ENCODE assay signal across 32 mouse cellular contexts in genomic region chr2:162939562-162939961, GRCm38 (mm10). TPM values are rescaled to one million over a fixed set of nuclear protein-coding genes. Genes with fewer than 3 reads are reported as not detected.
DNase-seq lines count a peak whose midpoint lies in the region; ATAC-seq and TF ChIP-seq lines count a peak whose summit lies in the region.
"Had no signal": no experiment of that assay in that cellular context is flagged by ENCODE, and none has a peak within 500 bp of the region (broad histone marks: within the 10 kb centered on the region; RNA-seq: fewer than 3 reads in every experiment).

No protein-coding gene starts in this region.

- no peak overlapping the region for H3K9ac ChIP-seq in liver, postnatal 0 days (replicated peaks)
- H3K9ac ChIP-seq in liver, embryonic 11.5 days (ENCODE audit: low read depth, low read length) = no peak overlapping the region
- H3K9ac ChIP-seq in MEL (ENCODE audit: control insufficient read depth, low read depth, low read length, poor library complexity, severe bottlenecking) = no peak overlapping the region
- H3K9ac ChIP-seq in midbrain, postnatal 0 days (replicated peaks; ENCODE audit: low read length, poor library complexity, severe bottlenecking) = no peak overlapping the region
- H3K9ac ChIP-seq: embryonic facial prominence, embryonic 13.5 days; forebrain, embryonic 12.5 days; forebrain, embryonic 15.5 days; heart, embryonic 13.5 days; hindbrain, embryonic 14.5 days had no signal

- TF ChIP-seq POLR2A in MEL (IDR thresholded peaks at IDR 0.05; ENCODE audit: control insufficient read depth in 1 of 2, insufficient read depth in 1 of 2, low read depth in 1 of 2, low read length in 2 of 2, poor library complexity in 1 of 2) = no peak; a peak in 1 of 4 replicates

- peaks cover 54% of the 10 kb centered on the region for H3K36me3 ChIP-seq in liver, postnatal 0 days (replicated peaks; ENCODE audit: insufficient read depth, low read length)
- peaks cover 18% of the 10 kb centered on the region for H3K36me3 ChIP-seq in liver, embryonic 11.5 days (ENCODE audit: control insufficient read depth, insufficient read depth, low read length)
- H3K36me3 ChIP-seq in MEL (ENCODE audit: control insufficient read depth in 1 of 2, insufficient read depth in 2 of 2, low read length in 2 of 2) = peaks cover 17 to 31% of the 10 kb centered on the region in 2 experiments
- peaks cover 34% of the 10 kb centered on the region for H3K36me3 ChIP-seq in midbrain, postnatal 0 days (ENCODE audit: insufficient read depth, low read length)

- WGBS in liver, postnatal 0 days (ENCODE audit: insufficient replicate concordance) = 29% methylated on average over 1 of the region's 1 CpGs
- WGBS in liver, embryonic 11.5 days = 75% methylated on average over 1 of the region's 1 CpGs
- WGBS in midbrain, postnatal 0 days = 82% methylated on average over 1 of the region's 1 CpGs

- peak overlapping the region; percentile 45 for H3K27ac ChIP-seq in liver, postnatal 0 days (ENCODE audit: low read depth)
- no peak overlapping the region for H3K27ac ChIP-seq in liver, embryonic 11.5 days (ENCODE audit: low read depth, low read length)
- no peak overlapping the region for H3K27ac ChIP-seq in MEL (ENCODE audit: control insufficient read depth, low read depth, low read length)
- no peak overlapping the region for H3K27ac ChIP-seq in gastrocnemius, adult 2 months
- H3K27ac ChIP-seq in midbrain, postnatal 0 days (ENCODE audit: low read depth, low read length) = no peak overlapping the region
- H3K27ac ChIP-seq: embryonic facial prominence, embryonic 10.5 days; embryonic facial prominence, embryonic 13.5 days; forebrain, embryonic 12.5 days; forebrain, embryonic 15.5 days; heart, embryonic 13.5 days; hindbrain, embryonic 14.5 days; hindbrain, postnatal 0 days had no signal

- no peaks in the 10 kb centered on the region for H3K9me3 ChIP-seq in liver, postnatal 0 days (ENCODE audit: low read length)
- H3K9me3 ChIP-seq in liver, embryonic 11.5 days (ENCODE audit: control insufficient read depth, low read length) = no peaks in the 10 kb centered on the region
- no peaks in the 10 kb centered on the region for H3K9me3 ChIP-seq in MEL (replicated peaks; ENCODE audit: insufficient read depth, low read length)
- no peaks in the 10 kb centered on the region for H3K9me3 ChIP-seq in midbrain, postnatal 0 days (ENCODE audit: low read length)
- H3K9me3 ChIP-seq: embryonic facial prominence, embryonic 10.5 days; embryonic facial prominence, embryonic 13.5 days; forebrain, embryonic 12.5 days; forebrain, embryonic 15.5 days; heart, embryonic 13.5 days had no signal

- H3K4me2 ChIP-seq in liver, postnatal 0 days (ENCODE audit: low read depth, low read length) = no peak overlapping the region
- H3K4me2 ChIP-seq in liver, embryonic 11.5 days = no peak overlapping the region
- H3K4me2 ChIP-seq in midbrain, postnatal 0 days (ENCODE audit: low read depth, low read length, poor library complexity, severe bottlenecking) = no peak overlapping the region
- H3K4me2 ChIP-seq: embryonic facial prominence, embryonic 13.5 days; forebrain, embryonic 12.5 days; forebrain, embryonic 15.5 days; heart, embryonic 13.5 days; hindbrain, embryonic 14.5 days had no signal

- H3K79me2 ChIP-seq in MEL (ENCODE audit: control insufficient read depth, insufficient read depth, low read length, poor library complexity) = no peaks in the 10 kb centered on the region

- no peak for DNase-seq in liver, postnatal 0 days
- no peak for DNase-seq in liver, embryonic 11.5 days (ENCODE audit: low spot score)
- DNase-seq in MEL (ENCODE audit: low read depth, low spot score) (peak; percentile 36), adipocyte (ENCODE audit: low spot score) (peak; percentile 48)
- DNase-seq in gastrocnemius, adult 2 months = no peak
- no peak for DNase-seq in midbrain, postnatal 0 days (ENCODE audit: low spot score)
- DNase-seq: adrenal gland, postnatal 10 days; adrenal gland, postnatal 36 days; cerebellum, adult 11 months; cerebellum, adult 2 months; cerebellum, postnatal 10 days; cerebellum, postnatal 36 days; embryo, embryonic 11 days; gastrocnemius, postnatal 14 days; heart, adult 18-20 months; heart, postnatal 14 days; heart, postnatal 4 days had no signal

- H3K4me3 ChIP-seq in liver, postnatal 0 days (ENCODE audit: low read depth, low read length) = no peak overlapping the region
- H3K4me3 ChIP-seq in liver, embryonic 11.5 days (ENCODE audit: low read depth, low read length) = no peak overlapping the region
- no peak overlapping the region for H3K4me3 ChIP-seq in MEL (ENCODE audit: control insufficient read depth in 1 of 2, insufficient read depth in 1 of 2, low read depth in 2 of 2, low read length in 2 of 2)
- H3K4me3 ChIP-seq in gastrocnemius, adult 2 months = no peak overlapping the region
- H3K4me3 ChIP-seq in midbrain, postnatal 0 days (ENCODE audit: low read depth, low read length) = no peak overlapping the region
- H3K4me3 ChIP-seq: embryonic facial prominence, embryonic 10.5 days; embryonic facial prominence, embryonic 13.5 days; erythroblast, embryonic 14.5 days; forebrain, embryonic 12.5 days; forebrain, embryonic 15.5 days; heart, embryonic 13.5 days had no signal

- no peak for TF ChIP-seq CTCF in liver, postnatal 0 days (IDR thresholded peaks at IDR 0.05; ENCODE audit: low read depth)
- no peak for TF ChIP-seq CTCF in MEL (IDR thresholded peaks at IDR 0.05 in 2 of 3, conservative IDR thresholded peaks at IDR 0.05 in 1 of 3; ENCODE audit: control insufficient read depth in 1 of 3, insufficient read depth in 1 of 3, low read depth in 2 of 3, low read length in 3 of 3, poor library complexity in 1 of 3, severe bottlenecking in 1 of 3)
- no peak for TF ChIP-seq CTCF in gastrocnemius, adult 2 months (IDR thresholded peaks at IDR 0.05)
- no peak for TF ChIP-seq CTCF in midbrain, postnatal 0 days (IDR thresholded peaks at IDR 0.05)

- peak; percentile 74 for ATAC-seq in liver, postnatal 0 days
- ATAC-seq in liver, embryonic 11.5 days (replicated peaks; ENCODE audit: low FRiP score) = no peak
- 0 out of 2 replicates have a peak, but pooled peaks have one; percentile 33 for ATAC-seq in megakaryocyte, adult 5-6 weeks (ENCODE audit: poor library complexity, severe bottlenecking)
- ATAC-seq in midbrain, postnatal 0 days (ENCODE audit: low FRiP score) = no peak
- ATAC-seq: activated CD4-positive, CD25-positive, alpha-beta regulatory T cell, adult 4 months; CD4-positive, CD25-positive, alpha-beta regulatory T cell, adult 4 months; forebrain, embryonic 15.5 days; hindbrain, postnatal 0 days; inflammation-experienced regulatory T-cells, adult 6 months had no signal

- no peak for TF ChIP-seq RAD21 in MEL (IDR thresholded peaks at IDR 0.05; ENCODE audit: low read depth, low read length)

- intact Hi-C loops in gastrocnemius, adult 2 months (cut with DNase I) = loop anchor here (10.0 kb wide), 1 partner anchor 1835 kb away; the partner anchor contains the start of gene Chd6

- peaks cover 25% of the 10 kb centered on the region for H3K4me1 ChIP-seq in liver, postnatal 0 days (ENCODE audit: insufficient read depth)
- H3K4me1 ChIP-seq in liver, embryonic 11.5 days (replicated peaks; ENCODE audit: control insufficient read depth, insufficient read depth, low read length) = 0 out of 2 replicates have a peak, but pooled peaks cover 2% of the 10 kb centered on the region
- peaks cover 0 to 2% of the 10 kb centered on the region in 2 experiments; a peak in 1 of 4 replicates for H3K4me1 ChIP-seq in MEL (ENCODE audit: control insufficient read depth in 1 of 2, insufficient read depth in 2 of 2, low read length in 2 of 2)
- H3K4me1 ChIP-seq in midbrain, postnatal 0 days (ENCODE audit: insufficient read depth, low read length) = peaks cover 6% of the 10 kb centered on the region

- H3K27me3 ChIP-seq in liver, postnatal 0 days (ENCODE audit: insufficient read depth, low read length) = peaks cover 9% of the 10 kb centered on the region
- H3K27me3 ChIP-seq in liver, embryonic 11.5 days (replicated peaks; ENCODE audit: control insufficient read depth, insufficient read depth, low read length) = peaks cover 24% of the 10 kb centered on the region
- no peaks in the 10 kb centered on the region for H3K27me3 ChIP-seq in MEL (ENCODE audit: control insufficient read depth in 1 of 2, insufficient read depth in 2 of 2, low read length in 2 of 2)
- no peaks in the 10 kb centered on the region for H3K27me3 ChIP-seq in midbrain, postnatal 0 days (ENCODE audit: insufficient read depth, low read length)
- H3K27me3 ChIP-seq: forebrain, embryonic 15.5 days had no signal

- TF ChIP-seq EP300 in liver, postnatal 0 days (IDR thresholded peaks at IDR 0.05; ENCODE audit: low read depth) = peak; percentile 42; the same call in 1 of the 2 replicates
- no peak for TF ChIP-seq EP300 in MEL (IDR thresholded peaks at IDR 0.05; ENCODE audit: low read depth in 1 of 2, low read length in 2 of 2)

RNA-seq across cellular contexts. Expression of gene L3mbtl1, which starts 3.7 kb away (rescaled TPM):
- 0.06 TPM in 1 of 2 replicates, not detected in the other for polyA plus RNA-seq in liver, postnatal 0 days (2015; fragmentation: Nextera tagmentation; extraction: Ambion mirVana)
- 0.05 and 0.08 TPM in 2 replicates for polyA plus RNA-seq in liver, embryonic 11.5 days (2014; fragmentation: Nextera tagmentation; extraction: Ambion mirVana)
- total RNA-seq in MEL (2012; rRNA removed) = 0.04 and 0.20 TPM in 2 replicates
- under 1 TPM in 1 of 2 experiments, not detected in 1; 0.31 TPM for polyA plus RNA-seq in MEL (2012; ENCODE audit: insufficient read depth in 1 of 2, insufficient read length in 2 of 2, low read depth in 1 of 2, low replicate concordance in 2 of 2, missing spikeins in 1 of 2)
- 0.04 and 0.27 TPM in 2 replicates for total RNA-seq in megakaryocyte, adult 5-6 weeks (2015)
- 0.16 TPM in 1 of 2 replicates, not detected in the other for total RNA-seq in megakaryocyte, adult 5-6 weeks (2017)
- not detected for total RNA-seq in gastrocnemius, adult 2 months (2021)
- total RNA-seq in midbrain, postnatal 0 days (2014; rRNA removed) = 16.9 and 21.1 TPM in 2 replicates
- 10.2 and 11.9 TPM in 2 replicates for polyA plus RNA-seq in midbrain, postnatal 0 days (2015; fragmentation: Nextera tagmentation; extraction: Ambion mirVana)
- total RNA-seq: adrenal gland, postnatal 36 days; gastrocnemius, adult 18-20 months; gastrocnemius, postnatal 14 days; heart, adult 18-20 months; heart, postnatal 4 days had no signal
- polyA plus RNA-seq: erythroblast, embryonic 14.5 days had no signal

RNA-seq across cellular contexts. Expression of gene Srsf6, which starts 8.2 kb away (rescaled TPM):
- 50.5 and 56.3 TPM in 2 replicates for polyA plus RNA-seq in liver, postnatal 0 days (2015; fragmentation: Nextera tagmentation; extraction: Ambion mirVana)
- 240 and 261 TPM in 2 replicates for polyA plus RNA-seq in liver, embryonic 11.5 days (2014; fragmentation: Nextera tagmentation; extraction: Ambion mirVana)
- total RNA-seq in MEL (2012; rRNA removed) = 155 and 173 TPM in 2 replicates
- 100 to 1,000 TPM in 1 of 2 experiments, 10 to 100 TPM in 1; 69.2 to 284 TPM for polyA plus RNA-seq in MEL (2012; ENCODE audit: insufficient read depth in 1 of 2, insufficient read length in 2 of 2, low read depth in 1 of 2, low replicate concordance in 2 of 2, missing spikeins in 1 of 2)
- 118 and 120 TPM in 2 replicates for total RNA-seq in megakaryocyte, adult 5-6 weeks (2015)
- total RNA-seq in megakaryocyte, adult 5-6 weeks (2017) = 111 and 123 TPM in 2 replicates
- 10 to 100 TPM; 45.6 to 46.1 TPM for total RNA-seq in gastrocnemius, adult 2 months (2021)
- 101 and 138 TPM in 2 replicates for total RNA-seq in midbrain, postnatal 0 days (2014; rRNA removed)
- 134 and 135 TPM in 2 replicates for polyA plus RNA-seq in midbrain, postnatal 0 days (2015; fragmentation: Nextera tagmentation; extraction: Ambion mirVana)

RNA-seq across cellular contexts. Expression of gene Sgk2, which starts 47.6 kb away (rescaled TPM):
- polyA plus RNA-seq in liver, postnatal 0 days (2015; fragmentation: Nextera tagmentation; extraction: Ambion mirVana) = 9.4 and 14.0 TPM in 2 replicates
- polyA plus RNA-seq in liver, embryonic 11.5 days (2014; fragmentation: Nextera tagmentation; extraction: Ambion mirVana) = 2.8 and 3.3 TPM in 2 replicates
- total RNA-seq in MEL (2012; rRNA removed) = not detected in 2 replicates
- not detected for polyA plus RNA-seq in MEL (2012; ENCODE audit: insufficient read depth in 1 of 2, insufficient read length in 2 of 2, low read depth in 1 of 2, low replicate concordance in 2 of 2, missing spikeins in 1 of 2)
- not detected in 2 replicates for total RNA-seq in megakaryocyte, adult 5-6 weeks (2015)
- not detected in 2 replicates for total RNA-seq in megakaryocyte, adult 5-6 weeks (2017)
- total RNA-seq in gastrocnemius, adult 2 months (2021) = not detected
- total RNA-seq in midbrain, postnatal 0 days (2014; rRNA removed) = 0.14 TPM in 1 of 2 replicates, not detected in the other
- polyA plus RNA-seq in midbrain, postnatal 0 days (2015; fragmentation: Nextera tagmentation; extraction: Ambion mirVana) = not detected in 2 replicates
- total RNA-seq: gastrocnemius, adult 18-20 months; gastrocnemius, postnatal 14 days; gastrocnemius, postnatal 4 days; heart, adult 18-20 months; heart, postnatal 4 days had no signal
- polyA plus RNA-seq: CD4-positive, CD25-positive, alpha-beta regulatory T cell, adult 4 months; embryonic facial prominence, embryonic 10.5 days; erythroblast, embryonic 14.5 days; forebrain, embryonic 12.5 days; forebrain, embryonic 15.5 days; heart, embryonic 13.5 days; hindbrain, embryonic 11.5 days; inflammation-experienced regulatory T-cells, adult 6 months had no signal

Comparison
In these comparisons a context has a peak if more than half of its experiments do, and no peak if none do; other contexts are left out.
1. ATAC-seq: peak in liver, postnatal 0 days (single experiment) and megakaryocyte, adult 5-6 weeks (single experiment); none in liver, embryonic 11.5 days (single experiment) and midbrain, postnatal 0 days (single experiment).
2. DNase-seq: peak in MEL (single experiment) and adipocyte (single experiment); none in liver, postnatal 0 days (single experiment), liver, embryonic 11.5 days (single experiment), gastrocnemius, adult 2 months (single experiment) and midbrain, postnatal 0 days (single experiment).
3. RNA of gene L3mbtl1, which starts 3.7 kb away (total RNA-seq): 16.9 to 21.1 TPM in midbrain, postnatal 0 days; not detected in gastrocnemius, adult 2 months, 0.04 to 0.27 TPM in megakaryocyte, adult 5-6 weeks and 0.04 to 0.20 TPM in MEL; every median in the first group is over 10 times any median in the second.